Mouse (Mus musculus) liver, embryonic 12.5 days (tissue): ENCODE data around the gene Mrpl52. TPM values are rescaled to one million over a fixed set of nuclear protein-coding genes. Genes with fewer than 3 reads are reported as not detected.

Source experiments
- ATAC-seq: fragments of 200-750 bp; cut with Nextera tagmentation; 2 replicates; pipeline ENCODE4 v1.8.0; 2017; ENCODE audit warnings: moderate number of reproducible peaks, mild to moderate bottlenecking, moderate library complexity
- H3K27ac ChIP-seq: fragments of 300-500 bp; sonication (generic); 2 replicates; pipeline ENCODE4 v1.5.1; 2016; ENCODE audit warnings: mild to moderate bottlenecking
- H3K27me3 ChIP-seq: fragments of 300-500 bp; sonication (generic); replicated peaks from 2 replicates; pipeline ENCODE4 v1.6.1; 2016; ENCODE audit warnings: mild to moderate bottlenecking, moderate library complexity
- H3K36me3 ChIP-seq: fragments of 300-500 bp; sonication (generic); 2 replicates; pipeline ENCODE4 v1.6.1; 2016; ENCODE audit warnings: mild to moderate bottlenecking, moderate library complexity
- H3K4me1 ChIP-seq: fragments of 300-500 bp; sonication (generic); 2 replicates; pipeline ENCODE4 v1.6.1; 2016
- H3K4me2 ChIP-seq: fragments of 300-500 bp; sonication (generic); 2 replicates; pipeline ENCODE4 v1.6.1; 2016; ENCODE audit warnings: mild to moderate bottlenecking, moderate library complexity
- H3K4me3 ChIP-seq: fragments of 300-500 bp; sonication (generic); 2 replicates; pipeline ENCODE4 v1.5.1; 2016; ENCODE audit warnings: mild to moderate bottlenecking, moderate library complexity
- H3K9ac ChIP-seq: fragments of 300-500 bp; sonication (generic); 2 replicates; pipeline ENCODE4 v1.6.1; 2016; ENCODE audit warnings: mild to moderate bottlenecking, moderate library complexity
- H3K9me3 ChIP-seq: fragments of 300-500 bp; sonication (generic); replicated peaks from 2 replicates; pipeline ENCODE4 v1.6.1; 2016; ENCODE audit warnings: mild to moderate bottlenecking, moderate library complexity
- WGBS: fragments of 180-500 bp; shearing (Covaris S2); methylation state at CpG from one replicate; pipeline ENCODE4 v1.1.7; 2016; ENCODE audit not compliant: insufficient replicate concordance; 5-methylcytosine and 5-hydroxymethylcytosine counted together
- polyA plus RNA-seq: library from polyadenylated mRNA; unstranded; fragments of >200 nt; fragmentation: Nextera tagmentation; extraction: Ambion mirVana; gene quantifications from 2 replicates; pipeline ENCODE4 v1.2.1, GENCODE M21; 2016

Mrpl52 gene
- polyA plus RNA-seq, 1 experiment from 2014 or later, result 282 TPM

DNA sequence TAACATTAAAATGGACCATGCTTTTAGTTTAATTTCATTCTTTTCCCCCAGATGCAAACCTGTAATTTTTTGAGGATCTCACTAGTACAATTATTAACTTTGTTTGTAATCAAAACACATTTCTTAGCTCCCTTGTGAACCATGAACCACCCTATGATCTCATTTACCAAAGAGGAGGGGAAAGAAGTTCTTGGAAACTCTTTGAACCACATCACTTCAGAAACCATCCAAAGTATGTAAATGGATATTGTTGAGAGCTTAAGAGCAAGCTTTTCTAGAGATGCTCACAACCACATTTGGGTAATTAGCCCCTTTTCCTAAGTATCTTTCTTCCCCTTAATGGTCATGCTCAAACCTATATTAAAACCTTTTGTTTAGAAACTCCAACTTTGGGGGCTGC, 32.4 kb upstream of the Mrpl52 start:
- no peak overlapping the region for H3K9ac ChIP-seq
- H3K27ac ChIP-seq, result no peak overlapping the region
- H3K36me3 ChIP-seq, result peaks cover 9% of the 10 kb centered on the region; the same call in 1 of the 2 replicates
- H3K4me2 ChIP-seq, result no peak overlapping the region
- ATAC-seq, result no peak
- H3K4me1 ChIP-seq, result 0 out of 2 replicates have a peak, but pooled peaks cover 3% of the 10 kb centered on the region
- no peaks in the 10 kb centered on the region for H3K27me3 ChIP-seq
- H3K9me3 ChIP-seq, result no peaks in the 10 kb centered on the region
- no peak overlapping the region for H3K4me3 ChIP-seq

DNA sequence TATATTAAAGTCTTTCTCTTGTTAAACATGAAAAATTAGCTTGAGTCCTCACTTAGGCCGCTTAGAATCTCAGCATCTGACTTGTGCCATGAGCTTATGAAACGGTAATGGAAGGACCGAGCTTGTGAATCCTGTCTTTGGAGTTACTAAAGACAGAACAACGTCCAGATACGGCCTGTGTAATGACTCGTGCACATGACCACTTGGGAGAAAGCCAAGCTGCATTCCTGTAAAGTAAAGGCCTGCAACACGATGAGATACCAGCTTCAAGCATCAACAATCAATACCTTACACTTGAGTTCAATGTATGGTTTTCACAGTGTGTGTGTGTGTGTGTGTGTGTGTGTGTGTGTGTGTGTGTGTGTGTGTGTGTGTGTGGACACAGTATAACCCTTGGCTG, 30.0 kb upstream of the Mrpl52 start:
- no peak for ATAC-seq
- 69% methylated on average over 7 of the region's 7 CpGs for WGBS
- Histone ChIP-seq H3K36me3 (peaks cover 9% of the 10 kb centered on the region; the same call in 1 of the 2 replicates), H3K27me3 (no peaks in the 10 kb centered on the region), H3K27ac (no peak overlapping the region), H3K4me2 (no peak overlapping the region), H3K9me3 (no peaks in the 10 kb centered on the region), H3K4me3 (no peak overlapping the region), H3K4me1 (0 out of 2 replicates have a peak, but pooled peaks cover 3% of the 10 kb centered on the region), H3K9ac (no peak overlapping the region)

DNA sequence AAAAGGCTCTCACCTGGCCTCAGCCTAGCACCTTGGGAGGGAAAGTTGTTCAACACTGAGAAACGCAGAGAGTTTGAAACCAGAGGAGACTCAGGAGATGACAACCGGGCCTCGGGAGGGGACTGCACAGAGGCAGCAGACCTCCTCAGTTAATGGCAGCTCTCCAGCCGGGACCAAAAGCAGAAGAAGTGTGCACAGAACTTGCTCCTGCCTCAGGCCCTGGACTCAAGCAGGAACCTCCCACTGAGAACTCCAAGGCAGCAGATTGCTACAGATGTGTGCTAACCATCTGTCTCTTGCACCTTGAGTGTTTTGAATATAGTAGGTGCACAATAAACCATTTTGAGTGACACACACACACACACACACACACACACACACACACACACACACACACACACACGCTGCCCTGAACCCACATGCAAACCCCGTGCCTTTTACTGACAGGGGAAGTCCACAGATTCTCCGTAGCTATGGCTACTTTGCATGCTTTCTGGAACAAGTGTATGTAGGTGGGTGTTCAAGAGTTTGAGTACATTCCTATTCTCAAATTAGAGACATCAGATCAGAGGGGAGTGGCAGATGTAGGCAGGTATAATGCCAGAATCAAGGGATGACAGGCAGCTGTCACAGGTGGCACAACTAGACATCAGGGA, 28.7 kb upstream of the Mrpl52 start:
- 0 out of 2 replicates have a peak, but pooled peaks cover 3% of the 10 kb centered on the region for H3K4me1 ChIP-seq
- no peaks in the 10 kb centered on the region for H3K27me3 ChIP-seq
- no peak overlapping the region for H3K9ac ChIP-seq
- no peaks in the 10 kb centered on the region for H3K9me3 ChIP-seq
- ATAC-seq, result no peak
- no peak overlapping the region for H3K27ac ChIP-seq
- 71% methylated on average over 7 of the region's 7 CpGs for WGBS
- H3K4me2 ChIP-seq, result no peak overlapping the region
- H3K4me3 ChIP-seq, result no peak overlapping the region
- peaks cover 9% of the 10 kb centered on the region; the same call in 1 of the 2 replicates for H3K36me3 ChIP-seq

DNA sequence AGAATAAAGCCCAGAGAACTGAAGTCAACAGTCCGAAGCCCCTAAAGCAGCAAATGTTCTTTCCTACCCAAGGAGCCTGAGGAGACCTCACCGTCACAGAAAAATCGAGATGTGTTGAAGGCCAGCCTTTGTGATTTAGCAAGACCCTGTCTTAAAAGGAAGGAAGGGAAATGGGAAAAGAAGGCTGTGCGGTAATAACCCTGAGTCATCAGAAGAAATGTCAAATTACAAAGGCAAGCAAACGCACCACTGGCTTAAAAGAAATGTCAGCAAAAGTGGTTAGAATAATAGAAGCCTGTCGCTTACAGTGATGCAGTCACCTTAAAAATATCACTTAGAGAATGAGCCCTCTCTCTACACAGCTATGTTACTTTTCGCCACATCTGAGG, 28.2 kb upstream of the Mrpl52 start:
- peaks cover 9% of the 10 kb centered on the region; the same call in 1 of the 2 replicates for H3K36me3 ChIP-seq
- H3K27ac ChIP-seq, result no peak overlapping the region
- no peaks in the 10 kb centered on the region for H3K27me3 ChIP-seq
- no peak overlapping the region for H3K4me3 ChIP-seq
- no peak overlapping the region for H3K4me2 ChIP-seq
- no peak for ATAC-seq
- H3K9me3 ChIP-seq, result no peaks in the 10 kb centered on the region
- no peak overlapping the region for H3K9ac ChIP-seq
- 0 out of 2 replicates have a peak, but pooled peaks cover 3% of the 10 kb centered on the region for H3K4me1 ChIP-seq
- 60% methylated on average over 7 of the region's 7 CpGs for WGBS

DNA sequence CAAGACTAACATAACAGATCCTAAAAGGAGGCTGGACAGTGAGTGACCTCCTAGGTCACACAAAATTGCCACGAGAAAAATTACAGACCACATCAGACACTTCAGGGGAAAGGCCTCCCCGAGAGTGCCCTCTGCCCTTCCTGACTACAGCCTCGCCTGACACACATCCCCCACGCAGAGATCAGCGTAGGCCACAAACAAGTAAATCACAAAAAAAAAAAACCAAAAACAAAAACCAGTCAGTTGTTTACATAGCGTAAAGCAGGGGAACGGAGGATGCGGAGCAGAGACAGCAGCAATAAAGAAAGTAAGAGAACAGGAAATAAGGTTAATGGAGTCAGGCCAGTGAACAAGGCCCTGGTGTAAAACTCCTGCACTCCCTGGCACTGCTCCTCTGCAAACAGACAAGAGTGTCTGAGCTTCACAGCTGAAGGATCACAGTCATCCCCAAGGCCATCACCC, 27.8 kb upstream of the Mrpl52 start:
- 61% methylated on average over 8 of the region's 8 CpGs for WGBS
- H3K27ac ChIP-seq, result peak overlapping the region; percentile 38; the same call in 1 of the 2 replicates
- H3K27me3 ChIP-seq, result no peaks in the 10 kb centered on the region
- peaks cover 9% of the 10 kb centered on the region; the same call in 1 of the 2 replicates for H3K36me3 ChIP-seq
- no peak for ATAC-seq
- H3K4me2 ChIP-seq, result no peak overlapping the region
- no peaks in the 10 kb centered on the region for H3K9me3 ChIP-seq
- no peak overlapping the region for H3K9ac ChIP-seq
- 0 out of 2 replicates have a peak, but pooled peaks cover 3% of the 10 kb centered on the region for H3K4me1 ChIP-seq
- no peak overlapping the region for H3K4me3 ChIP-seq

DNA sequence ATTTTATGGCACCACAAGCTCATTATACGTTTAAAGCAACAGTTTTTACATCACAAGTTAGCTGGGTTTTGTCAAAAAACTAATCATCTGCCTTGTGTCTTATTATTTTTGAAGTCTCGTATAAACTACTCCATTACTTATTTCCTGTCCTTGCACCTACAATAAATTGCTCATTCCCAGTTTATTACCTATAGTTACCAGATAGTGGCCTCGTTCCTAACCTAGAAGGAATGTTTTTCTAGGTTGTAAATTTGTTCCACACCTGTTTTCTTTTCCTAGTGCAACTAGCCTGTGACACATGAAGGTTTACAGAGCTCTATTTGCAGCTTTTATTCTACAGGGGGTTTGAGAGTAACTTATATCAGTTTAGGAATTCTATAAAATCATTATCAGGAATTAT, 25.0 kb upstream of the Mrpl52 start:
- Histone ChIP-seq H3K9ac (no peak overlapping the region), H3K27me3 (no peaks in the 10 kb centered on the region), H3K4me1 (peaks cover 26% of the 10 kb centered on the region), H3K27ac (no peak overlapping the region), H3K36me3 (no peaks in the 10 kb centered on the region; the same call in 1 of the 2 replicates), H3K4me3 (no peak overlapping the region), H3K4me2 (no peak overlapping the region), H3K9me3 (no peaks in the 10 kb centered on the region)
- 63% methylated on average over 3 of the region's 3 CpGs for WGBS
- ATAC-seq, result no peak

DNA sequence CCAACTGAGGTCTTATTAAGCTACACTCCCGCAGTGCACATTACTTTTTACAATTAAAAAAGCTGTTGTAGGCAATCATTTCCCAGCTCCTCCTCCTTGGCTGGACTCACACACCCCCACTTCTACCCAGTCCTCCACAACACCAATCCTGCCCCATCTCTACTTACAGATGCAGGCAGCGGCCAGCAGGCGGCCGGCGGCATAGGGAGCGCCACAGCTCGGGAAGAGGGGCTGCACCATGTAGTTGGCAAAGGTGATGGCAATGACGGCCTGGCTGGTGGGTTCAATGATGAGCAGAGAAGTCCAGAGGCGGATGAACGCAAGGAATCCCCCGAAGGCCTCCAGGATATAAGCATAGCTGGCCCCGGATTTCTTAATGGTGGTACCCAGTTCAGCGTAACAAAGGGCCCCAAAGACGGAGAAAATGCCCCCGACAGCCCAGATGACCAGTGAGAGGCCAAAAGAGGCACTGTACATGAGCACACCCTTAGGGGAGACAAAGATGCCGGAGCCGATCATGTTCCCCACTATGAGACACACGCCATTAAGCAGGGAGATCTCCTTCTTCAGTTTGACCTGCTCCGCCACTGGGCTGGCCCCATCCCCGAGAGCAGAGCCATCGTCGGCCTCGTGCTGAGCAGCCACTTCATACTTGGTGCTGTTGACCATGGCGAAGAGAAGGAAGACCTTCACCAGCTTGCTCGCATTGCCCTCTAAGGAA, 18.2 kb upstream of the Mrpl52 start:
- Histone ChIP-seq H3K4me2 (peak overlapping the region; percentile 1; the same call in 1 of the 2 replicates), H3K4me3 (no peak overlapping the region), H3K36me3 (no peaks in the 10 kb centered on the region; the same call in 1 of the 2 replicates), H3K9me3 (no peaks in the 10 kb centered on the region), H3K27ac (0 out of 2 replicates have a peak overlapping the region, but pooled peaks have one; percentile 19), H3K27me3 (0 out of 2 replicates have a peak, but pooled peaks cover 3% of the 10 kb centered on the region), H3K9ac (no peak overlapping the region), H3K4me1 (peaks cover 45% of the 10 kb centered on the region)
- WGBS, result 81% methylated on average over 25 of the region's 25 CpGs
- no peak for ATAC-seq

DNA sequence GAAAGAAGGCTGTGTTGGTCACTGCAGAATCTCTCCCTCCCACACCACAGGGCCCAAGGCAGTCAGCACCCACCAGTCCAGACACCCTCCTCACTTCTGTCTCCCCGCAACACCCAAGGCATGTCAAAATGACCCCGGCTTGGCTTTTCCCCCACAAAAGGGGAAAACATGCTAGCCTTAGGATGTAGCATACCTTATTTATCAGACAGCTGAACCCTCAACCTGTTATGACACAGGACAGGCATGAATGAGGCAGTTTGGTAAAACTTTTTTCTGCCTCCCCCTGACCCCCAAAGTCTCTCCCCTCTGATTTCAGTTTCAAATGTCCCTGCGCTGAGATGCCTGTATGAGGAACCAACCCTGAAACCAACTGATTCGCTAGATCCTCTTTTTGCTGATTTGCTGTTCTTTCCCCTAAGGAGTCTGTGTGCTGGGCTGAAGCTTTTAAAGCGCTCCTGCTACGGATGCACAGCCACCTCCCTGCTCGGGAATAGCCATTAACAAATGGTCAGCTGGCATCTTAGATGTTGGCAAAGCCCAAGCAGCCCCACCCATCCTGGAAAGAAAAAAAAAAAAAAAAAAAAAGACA, 17.6 kb upstream of the Mrpl52 start:
- H3K9ac ChIP-seq, result no peak overlapping the region; the same call in 1 of the 2 replicates
- no peak for ATAC-seq
- peak overlapping the region; percentile 1; the same call in 1 of the 2 replicates for H3K4me2 ChIP-seq
- 0 out of 2 replicates have a peak, but pooled peaks cover 3% of the 10 kb centered on the region for H3K27me3 ChIP-seq
- H3K4me3 ChIP-seq, result no peak overlapping the region
- H3K4me1 ChIP-seq, result peaks cover 52% of the 10 kb centered on the region
- 68% methylated on average over 7 of the region's 7 CpGs for WGBS
- H3K9me3 ChIP-seq, result no peaks in the 10 kb centered on the region
- H3K36me3 ChIP-seq, result no peaks in the 10 kb centered on the region; the same call in 1 of the 2 replicates
- peak overlapping the region; percentile 19; the same call in 1 of the 2 replicates for H3K27ac ChIP-seq

DNA sequence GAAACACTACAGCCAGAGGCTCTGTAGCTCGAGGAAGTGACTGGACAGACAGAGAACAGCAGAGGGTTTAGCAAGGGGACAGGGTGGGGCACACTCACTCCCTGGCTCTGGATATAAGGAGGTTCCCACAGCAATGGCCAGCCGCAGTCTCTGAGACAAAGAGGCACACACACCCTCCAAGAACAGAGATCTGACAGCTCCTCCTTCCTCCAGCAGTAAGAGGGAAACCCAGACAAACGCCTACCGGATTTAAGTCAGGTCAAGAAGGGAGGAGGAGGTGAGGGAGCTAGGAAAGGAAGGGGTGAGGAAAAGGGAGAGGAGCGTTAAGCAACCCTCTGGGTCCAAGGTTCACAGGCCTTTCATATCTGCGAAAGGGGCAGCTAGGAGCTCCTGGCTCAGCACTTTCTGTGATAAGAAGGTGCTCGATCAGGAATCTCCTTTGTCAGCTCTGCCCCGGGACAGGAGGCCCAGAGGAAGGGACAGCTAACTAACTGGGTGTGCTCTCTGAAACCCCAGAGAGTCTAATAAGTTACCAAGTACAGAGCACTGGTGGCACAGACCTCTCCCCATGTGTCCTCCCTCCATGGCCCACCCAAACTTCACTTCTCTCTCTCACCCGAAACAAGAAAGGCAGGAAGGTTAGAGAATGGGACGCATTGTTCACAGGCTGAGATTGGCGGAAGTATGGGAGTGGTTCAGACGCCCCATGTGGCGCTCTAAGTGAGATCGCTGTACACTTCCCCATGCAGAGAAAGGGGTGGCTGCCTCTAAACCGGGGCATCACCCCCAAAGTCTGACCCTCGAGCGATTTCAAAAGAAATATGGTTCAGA, 16.5 kb upstream of the Mrpl52 start:
- ATAC-seq, result peak; percentile 35
- Histone ChIP-seq H3K27me3 (0 out of 2 replicates have a peak, but pooled peaks cover 3% of the 10 kb centered on the region), H3K27ac (peak overlapping the region; percentile 36), H3K4me2 (peak overlapping the region; percentile 38), H3K4me1 (peaks cover 48% of the 10 kb centered on the region), H3K9me3 (no peaks in the 10 kb centered on the region), H3K4me3 (peak overlapping the region; percentile 17; the same call in 1 of the 2 replicates), H3K36me3 (no peaks in the 10 kb centered on the region; the same call in 1 of the 2 replicates), H3K9ac (peak overlapping the region; percentile 28)
- 30% methylated on average over 17 of the region's 17 CpGs for WGBS

DNA sequence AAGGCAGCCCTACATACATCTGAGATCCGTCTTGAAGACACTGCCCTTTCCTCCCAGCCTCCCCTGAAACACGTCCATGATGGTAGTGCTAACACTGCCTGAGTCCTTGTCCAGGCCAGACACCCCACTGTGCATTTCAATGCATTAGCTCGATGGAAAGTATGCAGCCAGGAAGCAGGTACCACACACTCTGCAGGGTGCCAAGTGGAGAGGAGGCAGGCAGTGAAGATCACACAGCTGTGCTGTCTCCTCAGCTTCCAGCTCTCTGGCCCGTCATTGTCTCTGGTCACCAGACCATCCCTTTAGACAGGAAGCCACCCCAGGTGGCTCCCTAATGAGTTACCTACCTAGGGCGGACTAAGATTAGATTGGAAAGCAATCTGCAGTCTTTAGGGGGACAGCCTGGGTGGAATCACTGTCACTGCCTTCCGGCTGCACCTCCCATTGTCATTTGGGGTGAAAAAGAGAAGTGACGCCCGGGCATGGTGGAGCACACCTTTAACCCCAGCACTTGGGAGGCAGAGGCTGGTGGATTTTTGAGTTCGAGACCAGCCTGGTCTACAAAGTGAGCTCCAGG, 14.6 kb upstream of the Mrpl52 start:
- Histone ChIP-seq H3K36me3 (no peaks in the 10 kb centered on the region), H3K4me2 (no peak overlapping the region), H3K27me3 (0 out of 2 replicates have a peak, but pooled peaks cover 3% of the 10 kb centered on the region), H3K9ac (no peak overlapping the region), H3K4me1 (peaks cover 50% of the 10 kb centered on the region), H3K27ac (no peak overlapping the region), H3K4me3 (no peak overlapping the region), H3K9me3 (no peaks in the 10 kb centered on the region)
- 53% methylated on average over 9 of the region's 9 CpGs for WGBS
- ATAC-seq, result no peak
